Mouse (Mus musculus) hindbrain, embryonic 11.5 days (tissue): ENCODE data around the gene Dnajb8. TPM values are rescaled to one million over a fixed set of nuclear protein-coding genes. Genes with fewer than 3 reads are reported as not detected.

Source experiments
- ATAC-seq: fragments of 200-750 bp; cut with Nextera tagmentation; 2 replicates; pipeline ENCODE4 v1.8.0; 2017; ENCODE audit warnings: mild to moderate bottlenecking, moderate TSS enrichment, moderate library complexity; ENCODE audit not compliant: low FRiP score
- DNase-seq: peaks from one replicate; pipeline ENCODE4 v3.0.0-alpha.2; 2015; ENCODE audit warnings: low spot score
- H3K27ac ChIP-seq: fragments of 300-500 bp; sonication (generic); 2 replicates; pipeline ENCODE4 v1.5.1; 2014; ENCODE audit warnings: mild to moderate bottlenecking, low read depth, low read length
- H3K27me3 ChIP-seq: fragments of 300-500 bp; sonication (generic); 2 replicates; pipeline ENCODE4 v1.6.1; 2014; ENCODE audit warnings: mild to moderate bottlenecking, low read length, moderate library complexity, mixed read lengths; ENCODE audit not compliant: control insufficient read depth, insufficient read depth
- H3K36me3 ChIP-seq: fragments of 300-500 bp; sonication (generic); 2 replicates; pipeline ENCODE4 v1.6.1; 2014; ENCODE audit warnings: mild to moderate bottlenecking, low read length, moderate library complexity, mixed read lengths; ENCODE audit not compliant: control insufficient read depth, insufficient read depth
- H3K4me1 ChIP-seq: fragments of 300-500 bp; sonication (generic); replicated peaks from 2 replicates; pipeline ENCODE4 v1.6.1; 2014; ENCODE audit warnings: low read length, mixed read lengths; ENCODE audit not compliant: control insufficient read depth, insufficient read depth
- H3K4me2 ChIP-seq: fragments of 300-500 bp; sonication (generic); replicated peaks from 2 replicates; pipeline ENCODE4 v1.6.1; 2014; ENCODE audit warnings: mild to moderate bottlenecking, low read depth, low read length
- H3K4me3 ChIP-seq: fragments of 300-500 bp; sonication (generic); 2 replicates; pipeline ENCODE4 v1.5.1; 2014; ENCODE audit warnings: low read depth, low read length
- H3K9ac ChIP-seq: fragments of 300-500 bp; sonication (generic); 2 replicates; pipeline ENCODE4 v1.6.1; 2014; ENCODE audit warnings: low read depth, low read length
- H3K9me3 ChIP-seq: fragments of 300-500 bp; sonication (generic); 2 replicates; pipeline ENCODE4 v1.6.1; 2016; ENCODE audit warnings: low read length; ENCODE audit not compliant: control insufficient read depth
- WGBS: fragments of 180-500 bp; shearing (Covaris S2); extraction: QIAGEN DNeasy Blood & Tissue Kit; methylation state at CpG from one replicate; pipeline ENCODE4 v1.1.7; 2014; 5-methylcytosine and 5-hydroxymethylcytosine counted together
- polyA plus RNA-seq: library from polyadenylated mRNA; unstranded; fragments of >200 nt; fragmentation: Nextera tagmentation; extraction: Ambion mirVana; gene quantifications from 2 replicates; pipeline ENCODE4 v1.2.1, GENCODE M21; 2014

Dnajb8 gene
- polyA plus RNA-seq, 1 experiment from 2014 or later = not detected

DNA sequence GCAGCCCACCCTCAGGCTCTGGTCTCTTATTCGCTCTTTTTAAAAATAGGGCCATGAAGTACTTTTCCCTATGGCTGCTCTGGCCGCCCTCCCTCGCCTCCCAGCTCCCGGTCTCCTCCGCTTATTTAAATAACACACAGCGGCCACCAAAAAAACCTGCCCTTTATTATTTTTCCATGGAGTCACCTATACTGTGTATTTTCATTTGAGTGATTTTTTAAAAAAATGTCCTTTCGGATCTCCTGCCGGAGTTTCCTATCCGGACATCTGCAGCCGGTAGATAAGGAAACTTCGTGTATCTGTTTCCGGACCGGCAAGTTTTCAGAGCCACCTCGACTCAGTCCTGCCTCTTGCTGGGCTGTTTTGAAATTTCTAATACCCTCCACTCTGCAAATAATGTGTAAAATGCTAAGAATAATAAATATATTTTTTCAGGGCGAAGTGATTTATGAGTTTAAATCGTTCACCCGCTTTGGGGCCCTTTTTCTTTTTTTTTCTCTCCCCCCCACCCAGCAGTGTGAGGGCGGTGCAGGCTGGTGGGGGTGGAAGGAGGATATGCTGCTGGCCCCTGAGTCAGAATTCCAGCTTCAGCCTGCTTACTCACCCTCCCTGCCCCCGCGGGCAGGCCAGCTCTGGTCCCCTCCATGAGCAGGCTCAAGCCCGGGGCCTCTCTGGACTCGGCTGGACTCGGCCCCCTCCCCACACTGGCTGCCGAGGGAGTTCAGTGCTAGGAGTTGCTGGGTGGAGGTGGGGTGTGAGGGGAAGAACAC is 19.0 kb upstream of the Dnajb8 start:
- Histone ChIP-seq H3K4me3 (0 out of 2 replicates have a peak overlapping the region, but pooled peaks have one; percentile 6), H3K36me3 (no peaks in the 10 kb centered on the region), H3K9ac (no peak overlapping the region), H3K9me3 (no peaks in the 10 kb centered on the region), H3K27ac (no peak overlapping the region), H3K27me3 (peaks cover 86% of the 10 kb centered on the region), H3K4me1 (peaks cover 9% of the 10 kb centered on the region; the same call in 1 of the 2 replicates), H3K4me2 (no peak overlapping the region)
- ATAC-seq = peak; percentile 31; the same call in 1 of the 2 replicates
- WGBS = 1% methylated on average over 24 of the region's 24 CpGs
- DNase-seq = peak; percentile 57

GRCm38 (mm10) chr6:88203791-88204405 is 18.2 kb upstream of the Dnajb8 start:
- no peak overlapping the region for H3K9ac ChIP-seq
- H3K4me2 ChIP-seq = no peak overlapping the region
- 2% methylated on average over 10 of the region's 10 CpGs for WGBS
- ATAC-seq (no peak), DNase-seq (peak; percentile 51)
- no peak overlapping the region for H3K4me3 ChIP-seq
- H3K9me3 ChIP-seq = no peaks in the 10 kb centered on the region
- no peaks in the 10 kb centered on the region for H3K36me3 ChIP-seq
- no peak overlapping the region for H3K27ac ChIP-seq
- H3K27me3 ChIP-seq = peaks cover 80% of the 10 kb centered on the region
- H3K4me1 ChIP-seq = 0 out of 2 replicates have a peak, but pooled peaks cover 3% of the 10 kb centered on the region

DNA sequence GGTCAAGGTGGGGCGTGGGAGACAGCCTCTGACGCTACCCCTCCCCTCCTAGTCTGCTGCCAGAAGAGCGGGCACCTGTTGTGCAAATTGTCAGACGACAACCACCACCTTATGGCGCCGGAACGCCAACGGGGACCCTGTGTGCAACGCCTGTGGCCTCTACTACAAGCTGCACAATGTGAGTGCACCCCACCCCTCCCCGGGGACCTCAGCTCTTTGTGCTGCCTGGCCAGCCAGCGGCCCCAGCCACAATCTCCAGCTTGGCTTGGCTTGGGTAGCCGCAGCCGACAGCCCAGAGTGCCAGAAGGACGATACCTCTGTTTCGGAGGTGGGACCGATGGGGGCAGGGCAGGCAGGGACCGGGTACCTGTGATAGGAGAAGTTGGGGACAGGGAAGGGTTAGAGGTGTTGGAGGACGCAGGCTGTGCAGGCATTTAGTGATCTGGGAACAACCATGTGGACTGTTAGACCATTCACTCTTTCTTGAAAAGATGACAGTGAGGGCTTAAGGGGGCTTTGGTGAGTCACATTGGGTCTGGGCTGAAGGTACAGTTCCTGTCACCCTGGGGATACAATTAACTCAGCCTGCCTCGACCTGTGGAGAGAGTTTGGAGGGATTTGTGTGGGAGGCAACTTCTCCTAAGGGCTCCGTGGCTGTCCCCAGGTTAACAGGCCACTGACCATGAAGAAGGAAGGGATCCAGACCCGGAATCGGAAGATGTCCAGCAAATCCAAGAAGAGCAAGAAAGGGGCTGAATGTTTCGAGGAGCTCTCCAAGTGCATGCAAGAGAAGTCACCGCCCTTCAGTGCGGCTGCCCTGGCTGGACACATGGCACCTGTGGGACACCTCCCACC is 17.3 kb upstream of the Dnajb8 start:
- Histone ChIP-seq H3K27ac (no peak overlapping the region), H3K4me2 (no peak overlapping the region), H3K36me3 (no peaks in the 10 kb centered on the region), H3K9me3 (no peaks in the 10 kb centered on the region), H3K27me3 (peaks cover 73% of the 10 kb centered on the region), H3K9ac (no peak overlapping the region), H3K4me1 (0 out of 2 replicates have a peak, but pooled peaks cover 3% of the 10 kb centered on the region), H3K4me3 (no peak overlapping the region)
- ATAC-seq = no peak
- WGBS = 6% methylated on average over 25 of the region's 25 CpGs
- DNase-seq = peak; percentile 61

DNA sequence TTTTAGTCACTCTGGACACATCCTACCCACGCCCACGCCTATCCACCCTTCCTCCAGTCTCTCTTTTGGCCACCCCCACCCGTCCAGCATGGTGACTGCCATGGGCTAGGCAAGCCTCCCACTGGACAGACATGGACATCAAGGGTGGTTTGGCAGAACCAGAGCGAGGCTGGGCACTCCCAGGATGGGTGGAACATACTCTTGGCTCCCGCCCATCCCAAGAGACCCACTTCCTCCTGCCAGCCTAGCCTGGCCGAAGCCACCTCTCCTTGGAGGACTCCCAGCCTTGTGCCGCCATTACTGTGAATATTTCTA is 16.7 kb upstream of the Dnajb8 start:
- Histone ChIP-seq H3K9me3 (no peaks in the 10 kb centered on the region), H3K27me3 (peaks cover 67% of the 10 kb centered on the region), H3K27ac (no peak overlapping the region), H3K4me1 (0 out of 2 replicates have a peak, but pooled peaks cover under 1% of the 10 kb centered on the region), H3K4me3 (no peak overlapping the region), H3K36me3 (no peaks in the 10 kb centered on the region), H3K9ac (no peak overlapping the region), H3K4me2 (no peak overlapping the region)
- WGBS = 31% methylated on average over 7 of the region's 7 CpGs
- DNase-seq (no peak), ATAC-seq (0 out of 2 replicates have a peak, but pooled peaks have one; percentile 8)

DNA sequence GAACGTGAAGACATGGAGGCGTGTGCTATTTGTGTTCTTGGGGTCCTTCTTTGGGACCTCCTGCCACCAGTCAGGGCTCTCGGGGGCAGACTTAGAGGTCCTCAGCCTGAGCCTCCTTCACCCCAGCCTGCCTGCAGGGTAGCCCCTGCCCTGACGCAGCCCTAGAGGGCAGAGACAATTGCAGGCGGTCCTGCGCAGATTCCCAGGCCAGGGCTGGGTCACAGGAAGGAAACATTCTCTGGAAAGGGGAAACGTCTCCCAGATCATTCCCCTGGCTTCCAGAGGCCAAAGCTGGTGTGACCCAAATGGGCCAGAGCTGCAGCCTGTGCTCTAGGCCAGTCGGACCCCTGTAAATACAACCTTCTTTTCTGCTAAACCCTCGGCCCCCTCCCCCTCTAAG is 16.1 kb upstream of the Dnajb8 start:
- DNase-seq (peak; percentile 26), ATAC-seq (no peak)
- Histone ChIP-seq H3K4me2 (no peak overlapping the region), H3K36me3 (no peaks in the 10 kb centered on the region), H3K4me1 (no peaks in the 10 kb centered on the region), H3K4me3 (no peak overlapping the region), H3K9ac (no peak overlapping the region), H3K27me3 (peaks cover 61% of the 10 kb centered on the region), H3K9me3 (no peaks in the 10 kb centered on the region), H3K27ac (no peak overlapping the region)
- WGBS = 12% methylated on average over 9 of the region's 9 CpGs

DNA sequence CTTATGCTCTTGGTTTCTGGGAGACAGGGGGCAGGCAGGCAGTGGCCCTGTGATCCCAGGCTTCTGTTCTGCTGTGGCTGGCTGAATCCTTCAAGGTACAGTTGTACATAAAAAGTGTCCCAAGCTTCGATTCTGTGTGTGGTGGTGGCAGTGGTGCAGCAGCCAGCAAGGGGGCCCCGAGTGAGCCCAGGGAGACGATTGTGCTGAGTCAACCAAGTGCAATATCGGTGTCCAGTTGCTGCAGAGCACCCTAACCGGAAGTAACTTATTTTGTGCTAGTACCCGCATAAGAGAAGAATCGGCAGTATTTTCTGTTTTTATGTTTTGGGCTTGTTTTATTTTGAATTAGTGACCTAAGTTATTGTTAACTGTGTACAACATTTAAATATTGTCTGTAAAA is 15.5 kb upstream of the Dnajb8 start:
- Histone ChIP-seq H3K27ac (no peak overlapping the region), H3K9me3 (no peaks in the 10 kb centered on the region), H3K9ac (no peak overlapping the region), H3K4me1 (no peaks in the 10 kb centered on the region), H3K4me3 (no peak overlapping the region), H3K36me3 (no peaks in the 10 kb centered on the region), H3K27me3 (peaks cover 54% of the 10 kb centered on the region), H3K4me2 (no peak overlapping the region)
- ATAC-seq (no peak), DNase-seq (no peak)
- WGBS = 47% methylated on average over 7 of the region's 7 CpGs

GRCm38 (mm10) chr6:88207403-88208033 is 14.6 kb upstream of the Dnajb8 start:
- peaks cover 48% of the 10 kb centered on the region for H3K27me3 ChIP-seq
- H3K4me2 ChIP-seq = no peak overlapping the region
- H3K27ac ChIP-seq = no peak overlapping the region
- H3K9me3 ChIP-seq = no peaks in the 10 kb centered on the region
- WGBS = 86% methylated on average over 10 of the region's 10 CpGs
- no peak for DNase-seq
- H3K36me3 ChIP-seq = no peaks in the 10 kb centered on the region
- no peak overlapping the region for H3K4me3 ChIP-seq
- no peaks in the 10 kb centered on the region for H3K4me1 ChIP-seq
- ATAC-seq = no peak
- H3K9ac ChIP-seq = no peak overlapping the region

DNA sequence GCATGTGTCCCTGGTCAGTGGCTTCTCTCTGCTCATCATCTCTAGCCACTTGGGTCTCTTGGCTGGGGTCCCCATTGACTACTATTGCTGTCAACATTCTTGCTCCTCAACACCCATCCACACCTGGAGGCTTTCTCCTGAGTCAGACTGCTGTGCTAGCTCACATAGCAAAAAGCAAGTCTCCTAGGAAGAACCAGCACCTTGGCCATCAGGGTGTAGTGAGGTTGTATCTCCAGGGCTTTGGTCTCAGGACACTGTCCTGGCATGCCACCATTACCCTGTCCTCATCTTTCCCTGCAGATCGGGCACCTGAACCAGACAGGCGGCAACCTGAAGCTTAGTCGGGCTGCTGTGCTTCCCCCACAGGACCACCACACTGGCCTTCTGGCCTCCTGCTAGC is 13.7 kb upstream of the Dnajb8 start:
- no peak overlapping the region for H3K9ac ChIP-seq
- no peak overlapping the region for H3K27ac ChIP-seq
- DNase-seq (no peak), ATAC-seq (no peak)
- H3K4me2 ChIP-seq = no peak overlapping the region
- peaks cover 44% of the 10 kb centered on the region for H3K27me3 ChIP-seq
- no peaks in the 10 kb centered on the region for H3K9me3 ChIP-seq
- H3K36me3 ChIP-seq = no peaks in the 10 kb centered on the region
- H3K4me3 ChIP-seq = no peak overlapping the region
- 91% methylated on average over 3 of the region's 3 CpGs for WGBS
- no peaks in the 10 kb centered on the region for H3K4me1 ChIP-seq
